Mouse (Mus musculus) cerebellum, adult 2 months (tissue): ENCODE results near the gene Ehd1.

Experiments
- CTCF ChIP-seq: fragments of 200-500 bp; IDR thresholded peaks from 2 replicates; pipeline ENCODE4 v1.5.1; 2011; ENCODE audit warnings: low read depth, mild to moderate bottlenecking, control low read depth, low read length, moderate library complexity, borderline replicate concordance; ENCODE audit not compliant: insufficient read depth
- POLR2A ChIP-seq: fragments of 200-500 bp; IDR thresholded peaks from 2 replicates; pipeline ENCODE4 v1.6.1; 2011; ENCODE audit warnings: low read length, control low read depth, borderline replicate concordance; ENCODE audit not compliant: insufficient read depth

DNA sequence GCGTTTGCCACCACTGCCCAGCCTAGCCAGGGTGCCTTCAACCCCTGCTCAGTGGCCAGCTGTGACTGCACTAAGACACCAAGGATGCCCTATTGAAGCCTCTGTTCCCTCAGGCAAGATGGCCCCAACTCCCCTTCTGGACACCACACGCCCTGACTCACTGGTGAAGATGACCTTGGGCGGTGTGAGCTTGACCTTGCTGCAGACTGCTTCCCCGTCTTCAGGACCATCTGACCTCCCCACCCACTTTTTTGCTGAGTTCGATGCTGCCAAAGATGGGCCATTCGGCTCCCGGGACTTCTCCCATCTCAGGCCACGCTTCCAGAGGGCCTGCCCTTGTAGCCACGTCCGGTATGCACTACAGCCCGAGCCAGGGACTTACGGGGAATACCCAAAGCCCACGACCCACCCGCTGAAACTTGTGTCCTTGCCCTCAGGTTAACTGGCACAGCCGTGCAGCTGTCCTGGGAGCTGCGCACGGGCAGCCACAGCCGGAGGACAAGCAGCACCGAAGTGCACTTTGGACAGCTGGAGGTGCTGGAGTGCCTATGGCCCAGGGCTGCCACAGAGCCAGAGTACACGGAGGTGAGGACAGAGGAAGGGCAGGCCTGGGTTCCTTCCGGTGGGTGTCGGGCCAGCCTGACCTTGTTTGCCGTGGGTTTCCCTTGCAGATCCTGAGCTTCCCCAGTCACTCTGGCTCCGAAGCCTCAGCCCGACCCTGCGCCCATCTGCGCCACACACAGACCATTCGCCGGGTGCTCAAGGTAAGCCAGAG, 28.8 kb upstream of the Ehd1 start:
- no peak for TF ChIP-seq POLR2A
- no peak for TF ChIP-seq CTCF
